8 mouse cellular contexts compared by ENCODE assay signal in the genomic region with DNA sequence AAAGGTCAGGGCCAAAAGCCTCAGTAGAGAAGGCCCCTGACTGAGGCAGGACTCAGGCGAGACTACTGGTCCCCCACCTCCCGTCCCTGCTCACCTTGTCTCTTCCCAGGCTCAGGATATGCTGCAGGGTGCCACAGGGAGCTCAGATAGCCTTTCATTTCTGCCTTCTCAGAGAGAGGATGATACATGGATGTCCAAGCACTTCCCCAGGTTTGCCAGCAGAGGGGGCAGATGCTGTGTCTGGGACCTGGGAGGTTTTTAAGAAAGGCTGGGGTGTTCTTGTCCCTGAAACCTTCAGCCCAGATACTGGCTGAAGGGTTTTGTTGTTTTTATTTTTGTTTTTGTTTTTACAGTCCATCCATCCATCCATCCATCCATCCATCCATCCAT. TPM values are rescaled to one million over a fixed set of nuclear protein-coding genes. Genes with fewer than 3 reads are reported as not detected.
A peak's percentile ranks its signal among the peaks of the same experiment; 100 is the strongest.
DNase-seq lines count a peak whose midpoint lies in the region; ATAC-seq lines count a peak whose summit lies in the region.

No protein-coding gene starts in this region.

- peak; percentile 59 to 66 for DNase-seq in left cerebral cortex, adult 18-20 months (ENCODE audit: low spot score in 2 of 2)
- no peak for DNase-seq in left cerebral cortex, adult 8-10 months (ENCODE audit: low spot score in 2 of 2)
- peak; percentile 34 for DNase-seq in MEL-GATA-1-ER (ENCODE audit: extremely low read depth, low read depth)
- DNase-seq in cerebellum, adult 11 months, result peak; percentile 63
- peak; percentile 8 for DNase-seq in thymus, postnatal 25 days
- no peak for DNase-seq in urinary bladder, postnatal 10 days (ENCODE audit: low spot score)

- peak; percentile 22; the same call in 1 of the 2 replicates for ATAC-seq in hindbrain, embryonic 12.5 days (ENCODE audit: low FRiP score)
- ATAC-seq in midbrain, embryonic 15.5 days (replicated peaks), result peak; percentile 45; the same call in 1 of the 2 replicates

- no peak overlapping the region for H3K4me3 ChIP-seq in hindbrain, embryonic 12.5 days
- no peak overlapping the region for H3K4me3 ChIP-seq in midbrain, embryonic 15.5 days

- H3K27ac ChIP-seq in hindbrain, embryonic 12.5 days, result no peak overlapping the region
- no peak overlapping the region for H3K27ac ChIP-seq in midbrain, embryonic 15.5 days

- H3K9me3 ChIP-seq in hindbrain, embryonic 12.5 days (replicated peaks), result no peaks in the 10 kb centered on the region
- no peaks in the 10 kb centered on the region for H3K9me3 ChIP-seq in midbrain, embryonic 15.5 days

- 11% methylated on average over 2 of the region's 2 CpGs for WGBS in hindbrain, embryonic 12.5 days
- WGBS in midbrain, embryonic 15.5 days, result 19% methylated on average over 2 of the region's 2 CpGs

- no peak overlapping the region for H3K9ac ChIP-seq in hindbrain, embryonic 12.5 days
- no peak overlapping the region for H3K9ac ChIP-seq in midbrain, embryonic 15.5 days

- H3K4me2 ChIP-seq in hindbrain, embryonic 12.5 days (replicated peaks), result no peak overlapping the region
- no peak overlapping the region for H3K4me2 ChIP-seq in midbrain, embryonic 15.5 days

- H3K36me3 ChIP-seq in hindbrain, embryonic 12.5 days, result no peaks in the 10 kb centered on the region
- no peaks in the 10 kb centered on the region for H3K36me3 ChIP-seq in midbrain, embryonic 15.5 days (replicated peaks)

- no peaks in the 10 kb centered on the region for H3K4me1 ChIP-seq in hindbrain, embryonic 12.5 days
- no peaks in the 10 kb centered on the region for H3K4me1 ChIP-seq in midbrain, embryonic 15.5 days

- H3K27me3 ChIP-seq in hindbrain, embryonic 12.5 days, result peaks cover 5% of the 10 kb centered on the region; the same call in 1 of the 2 replicates
- no peaks in the 10 kb centered on the region for H3K27me3 ChIP-seq in midbrain, embryonic 15.5 days (replicated peaks)

RNA-seq across cellular contexts. Expression of gene Sfrp5, which starts 15.3 kb away (rescaled TPM):
- total RNA-seq in left cerebral cortex, adult 18-20 months (2021), result 1 to 10 TPM in 1 of 2 experiments, under 1 TPM in 1; 0.49 to 2.1 TPM
- total RNA-seq in left cerebral cortex, adult 8-10 months (2022), result 1 to 10 TPM; 1.9 to 4.1 (median 2.6) TPM
- polyA plus RNA-seq in hindbrain, embryonic 12.5 days (2016; fragmentation: Nextera tagmentation; extraction: Ambion mirVana), result 1.5 and 1.9 TPM in 2 replicates
- polyA plus RNA-seq in midbrain, embryonic 15.5 days (2015; fragmentation: Nextera tagmentation; extraction: Ambion mirVana), result 1.1 and 1.3 TPM in 2 replicates

RNA-seq across cellular contexts. Expression of gene Golga7b, which starts 30.0 kb away (rescaled TPM):
- 100 to 1,000 TPM; 112 to 119 TPM for total RNA-seq in left cerebral cortex, adult 18-20 months (2021)
- 100 to 1,000 TPM in 2 of 4 experiments, 10 to 100 TPM in 2; 89.8 to 107 (median 99.9) TPM for total RNA-seq in left cerebral cortex, adult 8-10 months (2022)
- 11.5 and 11.6 TPM in 2 replicates for polyA plus RNA-seq in hindbrain, embryonic 12.5 days (2016; fragmentation: Nextera tagmentation; extraction: Ambion mirVana)
- polyA plus RNA-seq in midbrain, embryonic 15.5 days (2015; fragmentation: Nextera tagmentation; extraction: Ambion mirVana), result 62.7 and 65.5 TPM in 2 replicates

RNA-seq across cellular contexts. Expression of gene Zfyve27, which starts 53.6 kb away (rescaled TPM):
- total RNA-seq in left cerebral cortex, adult 18-20 months (2021), result 10 to 100 TPM; 78.2 to 85.1 TPM
- total RNA-seq in left cerebral cortex, adult 8-10 months (2022), result 100 to 1,000 TPM in 1 of 4 experiments, 10 to 100 TPM in 3; 78.2 to 101 (median 83.5) TPM
- polyA plus RNA-seq in hindbrain, embryonic 12.5 days (2016; fragmentation: Nextera tagmentation; extraction: Ambion mirVana), result 53.6 and 55.2 TPM in 2 replicates
- polyA plus RNA-seq in midbrain, embryonic 15.5 days (2015; fragmentation: Nextera tagmentation; extraction: Ambion mirVana), result 70.3 and 74.2 TPM in 2 replicates

Comparison
In these comparisons a context has a peak if more than half of its experiments do, and no peak if none do; other contexts are left out.
1. DNase-seq: peak in left cerebral cortex, adult 18-20 months (2 of 2), MEL-GATA-1-ER (single experiment), cerebellum, adult 11 months (single experiment) and thymus, postnatal 25 days (single experiment); none in left cerebral cortex, adult 8-10 months (0 of 2) and urinary bladder, postnatal 10 days (single experiment).